In genomic region chr12:105981974-105982305, GRCm38 (mm10) we compare ENCODE assay signal across 14 mouse cellular contexts. TPM values are rescaled to one million over a fixed set of nuclear protein-coding genes. Genes with fewer than 3 reads are reported as not detected.
DNase-seq lines count a peak whose midpoint lies in the region; ATAC-seq lines count a peak whose summit lies in the region.
"Had no signal": no experiment of that assay in that cellular context is flagged by ENCODE, and none has a peak within 500 bp of the region (broad histone marks: within the 10 kb centered on the region; RNA-seq: fewer than 3 reads in every experiment).

No protein-coding gene starts in this region.

- H3K27ac ChIP-seq in heart, embryonic 13.5 days (replicated peaks) = no peak overlapping the region
- H3K27ac ChIP-seq in intestine, embryonic 15.5 days = no peak overlapping the region
- no peak overlapping the region for H3K27ac ChIP-seq in stomach, embryonic 16.5 days (ENCODE audit: low read length)

- peak overlapping the region; percentile 61; the same call in 1 of the 2 replicates for H3K4me2 ChIP-seq in heart, embryonic 13.5 days
- 0 out of 2 replicates have a peak overlapping the region, but pooled peaks have one; percentile 24 for H3K4me2 ChIP-seq in intestine, embryonic 15.5 days (replicated peaks)
- H3K4me2 ChIP-seq in stomach, embryonic 16.5 days (ENCODE audit: low read depth, low read length) = no peak overlapping the region

- H3K36me3 ChIP-seq in heart, embryonic 13.5 days = no peaks in the 10 kb centered on the region
- no peaks in the 10 kb centered on the region for H3K36me3 ChIP-seq in megakaryocyte, embryonic 14.5 days (replicated peaks; ENCODE audit: low read length)
- H3K36me3 ChIP-seq in intestine, embryonic 15.5 days = no peaks in the 10 kb centered on the region
- H3K36me3 ChIP-seq in stomach, embryonic 16.5 days (ENCODE audit: control insufficient read depth, insufficient read depth, low read length) = no peaks in the 10 kb centered on the region

- intact Hi-C loops in heart, postnatal 36 days (cut with DNase I) = loop anchor here (5.0 kb wide), 1 partner anchor 75 kb away; no protein-coding TSS in a partner anchor
- intact Hi-C loops in left cerebral cortex, postnatal 10 days (cut with DNase I) = no loop called here

- H3K4me3 ChIP-seq in heart, embryonic 13.5 days = peak overlapping the region; percentile 32
- H3K4me3 ChIP-seq in megakaryocyte, embryonic 14.5 days (replicated peaks) = peak overlapping the region; percentile 73
- no peak overlapping the region for H3K4me3 ChIP-seq in intestine, embryonic 15.5 days (replicated peaks)
- no peak overlapping the region for H3K4me3 ChIP-seq in stomach, embryonic 16.5 days (replicated peaks; ENCODE audit: low read length)

- H3K4me1 ChIP-seq in heart, embryonic 13.5 days = peaks cover 6% of the 10 kb centered on the region; the same call in 1 of the 2 replicates
- peaks cover 5% of the 10 kb centered on the region; the same call in 1 of the 2 replicates for H3K4me1 ChIP-seq in megakaryocyte, embryonic 14.5 days
- no peaks in the 10 kb centered on the region for H3K4me1 ChIP-seq in intestine, embryonic 15.5 days (replicated peaks)
- H3K4me1 ChIP-seq in stomach, embryonic 16.5 days (ENCODE audit: control insufficient read depth, insufficient read depth, low read length) = no peaks in the 10 kb centered on the region

- peaks cover 13% of the 10 kb centered on the region for H3K9me3 ChIP-seq in heart, embryonic 13.5 days
- peaks cover 31% of the 10 kb centered on the region for H3K9me3 ChIP-seq in megakaryocyte, embryonic 14.5 days
- H3K9me3 ChIP-seq in intestine, embryonic 15.5 days = no peaks in the 10 kb centered on the region
- peaks cover 5% of the 10 kb centered on the region; the same call in 1 of the 2 replicates for H3K9me3 ChIP-seq in stomach, embryonic 16.5 days (replicated peaks; ENCODE audit: control insufficient read depth, low read length)

- no peak for ATAC-seq in heart, embryonic 13.5 days (ENCODE audit: extremely low read depth, insufficient number of reproducible peaks, low FRiP score, low TSS enrichment)
- ATAC-seq in megakaryocyte, adult 5-6 weeks (ENCODE audit: poor library complexity, severe bottlenecking) = no peak
- ATAC-seq in intestine, embryonic 15.5 days = no peak; the same call in 1 of the 2 replicates
- peak; percentile 17; the same call in 1 of the 2 replicates for ATAC-seq in stomach, embryonic 16.5 days (ENCODE audit: insufficient read depth, low FRiP score)
- ATAC-seq: forebrain, embryonic 16.5 days had no signal

- 77% methylated on average over 7 of the region's 7 CpGs for WGBS in heart, embryonic 13.5 days
- 84% methylated on average over 6 of the region's 7 CpGs for WGBS in intestine, embryonic 15.5 days
- WGBS in stomach, embryonic 16.5 days = 81% methylated on average over 7 of the region's 7 CpGs

- 0 out of 2 replicates have a peak, but pooled peaks cover 2% of the 10 kb centered on the region for H3K27me3 ChIP-seq in heart, embryonic 13.5 days (replicated peaks)
- H3K27me3 ChIP-seq in megakaryocyte, embryonic 14.5 days (replicated peaks) = peaks cover 7% of the 10 kb centered on the region
- H3K27me3 ChIP-seq in intestine, embryonic 15.5 days (replicated peaks) = no peaks in the 10 kb centered on the region
- H3K27me3 ChIP-seq in stomach, embryonic 16.5 days (ENCODE audit: control insufficient read depth, insufficient read depth, low read length) = no peaks in the 10 kb centered on the region

- DNase-seq in heart, postnatal 36 days = no peak
- no peak for DNase-seq in left cerebral cortex, postnatal 10 days (ENCODE audit: extremely low spot score in 1 of 2, low spot score in 2 of 2)
- no peak for DNase-seq in urinary bladder, adult 2 months (ENCODE audit: low spot score)
- DNase-seq: cerebellum, adult 8-10 months; gastrocnemius, postnatal 25 days; left cerebral cortex, postnatal 4 days; right cerebral cortex, postnatal 14 days; thymus, postnatal 25 days had no signal

- H3K9ac ChIP-seq in heart, embryonic 13.5 days = no peak overlapping the region
- H3K9ac ChIP-seq in intestine, embryonic 15.5 days = no peak overlapping the region
- H3K9ac ChIP-seq in stomach, embryonic 16.5 days (ENCODE audit: low read length) = no peak overlapping the region

RNA-seq across cellular contexts. Expression of gene Vrk1, which starts 28.1 kb away (rescaled TPM):
- 41.4 and 43.7 TPM in 2 replicates for polyA plus RNA-seq in heart, embryonic 13.5 days (2015; fragmentation: Nextera tagmentation; extraction: Ambion mirVana)
- 1 to 10 TPM; 8.3 to 8.4 TPM for total RNA-seq in heart, postnatal 36 days (2021)
- polyA plus RNA-seq in megakaryocyte, embryonic 14.5 days (2012; ENCODE audit: insufficient read depth, low replicate concordance) = 1.4 and 16.6 TPM in 2 replicates
- total RNA-seq in megakaryocyte, adult 5-6 weeks (2015) = 133 and 142 TPM in 2 replicates
- 184 and 208 TPM in 2 replicates for total RNA-seq in megakaryocyte, adult 5-6 weeks (2017)
- 67.7 and 70.6 TPM in 2 replicates for polyA plus RNA-seq in intestine, embryonic 15.5 days (2015; fragmentation: Nextera tagmentation; extraction: Ambion mirVana)
- polyA plus RNA-seq in stomach, embryonic 16.5 days (2015; fragmentation: Nextera tagmentation; extraction: Ambion mirVana) = 54.6 and 58.3 TPM in 2 replicates
- total RNA-seq in left cerebral cortex, postnatal 10 days (2021) = 10 to 100 TPM; 17.3 to 20.8 TPM
- 14.1 and 14.4 TPM in 2 replicates for polyA plus RNA-seq in urinary bladder, adult 2 months (2012; rRNA removed)

Comparison
In these comparisons a context has a peak if more than half of its experiments do, and no peak if none do; other contexts are left out.
1. H3K4me3 ChIP-seq: peak in heart, embryonic 13.5 days (single experiment) and megakaryocyte, embryonic 14.5 days (single experiment); none in intestine, embryonic 15.5 days (single experiment) and stomach, embryonic 16.5 days (single experiment).